Mouse (Mus musculus) stomach, embryonic 16.5 days (tissue): Measurements from ENCODE around the gene Cwh43. TPM values are rescaled to one million over a fixed set of nuclear protein-coding genes. Genes with fewer than 3 reads are reported as not detected.

Experiments
- ATAC-seq: fragments of 200-750 bp; cut with Nextera tagmentation; 2 replicates; pipeline ENCODE4 v1.8.0; 2017; ENCODE audit warnings: moderate number of reproducible peaks, moderate TSS enrichment; ENCODE audit not compliant: insufficient read depth, low FRiP score
- H3K27ac ChIP-seq: fragments of 300-500 bp; sonication (generic); 2 replicates; pipeline ENCODE4 v1.5.1; 2014; ENCODE audit warnings: low read length
- H3K27me3 ChIP-seq: fragments of 300-500 bp; sonication (generic); 2 replicates; pipeline ENCODE4 v1.6.1; 2014; ENCODE audit warnings: low read length, control low read depth, mixed read lengths; ENCODE audit not compliant: control insufficient read depth, insufficient read depth
- H3K36me3 ChIP-seq: fragments of 300-500 bp; sonication (generic); 2 replicates; pipeline ENCODE4 v1.6.1; 2014; ENCODE audit warnings: low read length; ENCODE audit not compliant: control insufficient read depth, insufficient read depth
- H3K4me1 ChIP-seq: fragments of 300-500 bp; sonication (generic); 2 replicates; pipeline ENCODE4 v1.6.1; 2014; ENCODE audit warnings: low read length, control low read depth, mixed read lengths; ENCODE audit not compliant: control insufficient read depth, insufficient read depth
- H3K4me2 ChIP-seq: fragments of 300-500 bp; sonication (generic); 2 replicates; pipeline ENCODE4 v1.6.1; 2014; ENCODE audit warnings: low read depth, low read length, mixed read lengths
- H3K4me3 ChIP-seq: fragments of 300-500 bp; sonication (generic); replicated peaks from 2 replicates; pipeline ENCODE4 v1.5.1; 2014; ENCODE audit warnings: mild to moderate bottlenecking, low read length
- H3K9ac ChIP-seq: fragments of 300-500 bp; sonication (generic); 2 replicates; pipeline ENCODE4 v1.6.1; 2014; ENCODE audit warnings: low read length
- H3K9me3 ChIP-seq: fragments of 300-500 bp; sonication (generic); replicated peaks from 2 replicates; pipeline ENCODE4 v1.6.1; 2016; ENCODE audit warnings: low read length, control low read depth; ENCODE audit not compliant: control insufficient read depth
- WGBS: fragments of 180-500 bp; shearing (Covaris S2); extraction: QIAGEN DNeasy Blood & Tissue Kit; methylation state at CpG from one replicate; pipeline ENCODE4 v1.1.7; 2014; 5-methylcytosine and 5-hydroxymethylcytosine counted together
- polyA plus RNA-seq: library from polyadenylated mRNA; unstranded; fragments of >200 nt; fragmentation: Nextera tagmentation; extraction: Ambion mirVana; gene quantifications from 2 replicates; pipeline ENCODE4 v1.2.1, GENCODE M21; 2015

The Cwh43 gene
- polyA plus RNA-seq: 5.4 and 5.6 TPM in 2 replicates

DNA sequence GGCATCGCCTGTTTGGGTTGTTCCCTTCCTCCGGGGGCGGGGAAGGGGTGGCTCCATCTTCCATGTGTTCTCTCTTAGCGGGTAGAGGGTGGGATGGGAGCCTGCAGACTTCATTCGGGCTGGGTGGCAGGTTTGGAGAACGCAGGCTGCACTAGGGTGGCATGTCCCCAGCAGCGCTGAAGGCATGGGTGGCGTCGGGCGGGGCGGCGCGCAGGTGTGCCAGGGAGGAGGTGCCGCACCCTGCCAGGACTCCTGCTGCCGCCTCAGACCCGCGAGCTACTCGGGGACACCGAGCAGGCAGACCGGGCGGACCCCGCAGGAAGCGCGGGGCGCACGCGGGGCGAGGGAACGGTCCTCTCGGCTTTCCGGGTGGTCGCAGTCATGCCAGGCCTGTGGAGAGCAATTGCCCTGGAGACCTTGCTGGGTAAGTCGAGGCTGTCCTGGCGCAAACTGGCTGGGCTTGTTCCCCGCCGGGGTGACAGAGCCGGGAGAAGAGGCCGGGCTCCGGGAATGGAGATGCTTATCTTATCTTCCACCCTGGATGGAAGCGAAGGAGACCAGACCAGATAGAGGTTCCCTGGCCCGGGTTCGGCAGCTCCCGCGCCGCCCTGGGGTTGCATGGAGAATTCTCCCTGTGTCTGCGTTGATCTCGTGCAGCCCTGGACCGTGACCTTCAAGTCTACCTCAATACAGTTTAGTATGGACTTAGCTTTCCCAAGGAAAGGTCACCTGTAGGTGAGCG, at the start of gene Cwh43:
Gene Cwh43 (plus strand): TSS at position 95 of the 742 bp plus-strand sequence.
- peak within 1 kb of the TSS; percentile 67 for H3K4me2 ChIP-seq
- peak within 1 kb of the TSS; percentile 36 for H3K4me3 ChIP-seq
- WGBS: 3% methylated on average over 47 of the region's 49 CpGs
- peaks cover 11% of the 10 kb centered on the region; the same call in 1 of the 2 replicates for H3K4me1 ChIP-seq
- H3K9ac ChIP-seq: peak within 1 kb of the TSS; percentile 60
- no peaks in the 10 kb centered on the region for H3K36me3 ChIP-seq
- peaks cover 27% of the 10 kb centered on the region for H3K27me3 ChIP-seq
- ATAC-seq: peak; percentile 73
- no peaks in the 10 kb centered on the region for H3K9me3 ChIP-seq
- H3K27ac ChIP-seq: no peak within 1 kb of the TSS

DNA sequence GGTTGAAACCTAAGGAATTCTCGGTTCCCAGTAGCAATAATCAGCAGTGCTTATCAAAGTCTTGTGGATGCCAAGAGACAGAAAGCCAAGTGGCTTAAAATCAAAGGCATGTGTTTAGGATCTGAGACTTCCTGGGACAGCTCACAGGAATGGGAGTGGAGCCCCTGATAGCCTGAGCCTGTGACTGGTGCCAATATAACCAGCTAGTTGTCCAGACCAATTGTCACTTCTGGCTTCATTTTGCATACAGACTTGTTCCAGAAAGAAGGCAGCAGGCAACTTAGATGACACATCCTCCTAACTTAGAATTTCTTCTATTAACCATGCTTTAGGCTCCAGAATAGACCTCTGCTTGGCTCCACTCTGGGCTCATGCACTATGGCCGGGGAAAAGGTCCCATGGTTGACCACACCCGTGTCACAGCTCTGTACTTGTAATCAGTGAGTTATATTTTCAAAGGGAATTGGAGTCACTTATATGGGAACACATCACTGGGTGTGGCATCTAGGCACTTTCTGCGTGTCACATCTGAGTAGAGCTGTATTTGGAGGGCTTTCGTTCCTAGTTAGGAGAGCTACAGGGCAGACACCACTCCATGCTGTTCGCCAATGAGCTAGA, 46.6 kb upstream of the Cwh43 start:
- H3K4me2 ChIP-seq: peak overlapping the region; percentile 45
- no peaks in the 10 kb centered on the region for H3K36me3 ChIP-seq
- H3K9ac ChIP-seq: no peak overlapping the region
- H3K9me3 ChIP-seq: no peaks in the 10 kb centered on the region
- 69% methylated on average over 6 of the region's 6 CpGs for whole genome bisulfite sequencing
- H3K4me1 ChIP-seq: peaks cover 9% of the 10 kb centered on the region; the same call in 1 of the 2 replicates
- H3K27me3 ChIP-seq: no peaks in the 10 kb centered on the region
- no peak overlapping the region for H3K4me3 ChIP-seq
- no peak overlapping the region; the same call in 1 of the 2 replicates for H3K27ac ChIP-seq
- ATAC-seq: no peak

DNA sequence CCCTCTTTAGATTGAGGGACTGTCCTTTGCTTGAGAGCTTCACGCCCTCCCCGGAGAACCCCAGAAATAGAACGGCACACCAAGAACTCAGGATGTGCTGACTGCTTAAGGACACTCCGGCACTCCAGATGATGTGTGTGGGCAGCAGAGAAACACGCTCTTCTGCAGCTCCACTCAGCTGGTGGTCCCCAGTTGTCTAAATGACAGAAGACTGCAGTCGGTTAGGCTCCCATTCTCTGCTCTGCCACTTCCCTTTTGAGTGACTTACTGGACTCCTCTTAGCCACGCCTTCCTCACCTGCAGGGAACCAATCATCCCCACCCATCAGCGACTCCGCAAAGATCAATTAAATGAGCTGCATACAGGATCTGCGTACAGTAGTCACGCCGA, 46.1 kb upstream of the Cwh43 start:
- H3K36me3 ChIP-seq: no peaks in the 10 kb centered on the region
- peaks cover 12% of the 10 kb centered on the region; the same call in 1 of the 2 replicates for H3K4me1 ChIP-seq
- no peak overlapping the region for H3K9ac ChIP-seq
- 0 out of 2 replicates have a peak overlapping the region, but pooled peaks have one; percentile 11 for H3K4me3 ChIP-seq
- no peaks in the 10 kb centered on the region for H3K9me3 ChIP-seq
- ATAC-seq: 0 out of 2 replicates have a peak, but pooled peaks have one; percentile 31
- no peak overlapping the region for H3K27ac ChIP-seq
- 30% methylated on average over 12 of the region's 12 CpGs for WGBS
- H3K27me3 ChIP-seq: no peaks in the 10 kb centered on the region
- H3K4me2 ChIP-seq: peak overlapping the region; percentile 45

DNA sequence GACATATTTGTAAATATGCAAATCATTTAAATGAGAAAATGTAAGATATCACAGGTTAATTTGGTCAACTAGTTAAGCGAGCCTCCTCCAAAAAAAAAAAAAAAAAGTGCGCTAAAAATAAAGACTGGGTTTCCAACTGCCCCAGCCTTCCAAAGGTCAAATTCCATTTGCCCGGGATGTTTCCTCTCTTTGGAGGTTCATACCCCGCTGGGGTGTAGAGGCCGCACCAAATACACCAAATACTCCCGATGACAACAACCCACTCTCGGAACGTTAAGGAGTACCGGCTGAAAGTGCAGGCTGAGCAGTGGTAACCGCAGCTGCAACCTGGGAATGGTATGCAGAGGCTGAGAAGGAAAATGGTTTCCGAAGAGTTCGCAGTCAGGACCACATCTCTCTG, 45.6 kb upstream of the Cwh43 start:
- H3K27ac ChIP-seq: no peak overlapping the region
- H3K9ac ChIP-seq: no peak overlapping the region
- H3K4me1 ChIP-seq: peaks cover 12% of the 10 kb centered on the region; the same call in 1 of the 2 replicates
- H3K9me3 ChIP-seq: no peaks in the 10 kb centered on the region
- no peaks in the 10 kb centered on the region for H3K27me3 ChIP-seq
- 29% methylated on average over 12 of the region's 12 CpGs for WGBS
- H3K4me3 ChIP-seq: 0 out of 2 replicates have a peak overlapping the region, but pooled peaks have one; percentile 11
- H3K4me2 ChIP-seq: peak overlapping the region; percentile 45
- no peaks in the 10 kb centered on the region for H3K36me3 ChIP-seq
- no peak for ATAC-seq

DNA sequence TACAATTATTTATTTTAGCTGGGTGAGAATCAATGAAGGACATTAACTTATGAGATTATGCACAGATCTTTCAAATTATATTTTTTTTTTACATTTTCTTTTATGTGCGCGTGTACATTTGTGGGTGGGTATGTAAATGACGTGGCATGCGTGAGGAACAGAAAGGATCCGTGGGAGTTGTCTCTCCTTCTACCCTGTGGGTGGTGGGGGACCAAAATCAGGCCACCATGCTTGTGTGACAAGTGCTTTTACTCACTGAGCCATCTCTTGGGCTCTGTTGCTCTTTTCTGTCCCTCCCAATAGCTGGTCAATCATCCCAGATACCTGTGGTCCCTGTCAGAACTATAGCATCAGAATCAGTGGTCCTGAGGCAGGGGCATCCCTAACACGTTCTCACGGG, 43.5 kb upstream of the Cwh43 start:
- no peak overlapping the region for H3K4me2 ChIP-seq

DNA sequence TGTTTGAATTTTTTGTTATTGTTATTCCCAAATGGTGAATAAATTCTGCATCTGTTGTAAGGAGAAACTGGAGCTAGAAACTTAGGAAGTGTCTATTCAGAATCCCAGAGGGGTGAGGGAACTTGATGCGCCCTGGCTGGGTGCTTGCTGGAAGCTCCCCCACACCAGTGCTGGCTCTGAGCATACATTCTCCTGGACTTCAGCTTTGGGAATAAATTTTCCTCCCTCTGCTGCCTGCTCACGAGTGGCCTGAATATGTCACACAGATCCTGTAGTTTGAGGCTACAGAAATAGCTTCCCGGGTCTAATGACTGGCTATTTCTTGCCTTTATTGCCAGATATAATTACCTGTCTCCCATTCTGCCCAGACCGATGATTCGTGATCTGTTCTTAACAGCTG, 43.1 kb upstream of the Cwh43 start:
- Histone ChIP-seq H3K27ac (no peak overlapping the region), H3K4me3 (no peak overlapping the region), H3K27me3 (no peaks in the 10 kb centered on the region), H3K9me3 (no peaks in the 10 kb centered on the region), H3K4me1 (peaks cover 12% of the 10 kb centered on the region; the same call in 1 of the 2 replicates), H3K4me2 (no peak overlapping the region), H3K36me3 (no peaks in the 10 kb centered on the region), H3K9ac (no peak overlapping the region)
- no peak for ATAC-seq
- 79% methylated on average over 5 of the region's 5 CpGs for WGBS

More for the DNA sequence above, 43.5 kb upstream of the Cwh43 start:
- no peak overlapping the region for H3K27ac ChIP-seq
- H3K9me3 ChIP-seq: no peaks in the 10 kb centered on the region
- no peak overlapping the region for H3K4me3 ChIP-seq
- ATAC-seq: no peak
- H3K9ac ChIP-seq: no peak overlapping the region
- H3K36me3 ChIP-seq: no peaks in the 10 kb centered on the region
- no peaks in the 10 kb centered on the region for H3K27me3 ChIP-seq
- WGBS: 77% methylated on average over 7 of the region's 7 CpGs
- H3K4me1 ChIP-seq: peaks cover 12% of the 10 kb centered on the region; the same call in 1 of the 2 replicates

DNA sequence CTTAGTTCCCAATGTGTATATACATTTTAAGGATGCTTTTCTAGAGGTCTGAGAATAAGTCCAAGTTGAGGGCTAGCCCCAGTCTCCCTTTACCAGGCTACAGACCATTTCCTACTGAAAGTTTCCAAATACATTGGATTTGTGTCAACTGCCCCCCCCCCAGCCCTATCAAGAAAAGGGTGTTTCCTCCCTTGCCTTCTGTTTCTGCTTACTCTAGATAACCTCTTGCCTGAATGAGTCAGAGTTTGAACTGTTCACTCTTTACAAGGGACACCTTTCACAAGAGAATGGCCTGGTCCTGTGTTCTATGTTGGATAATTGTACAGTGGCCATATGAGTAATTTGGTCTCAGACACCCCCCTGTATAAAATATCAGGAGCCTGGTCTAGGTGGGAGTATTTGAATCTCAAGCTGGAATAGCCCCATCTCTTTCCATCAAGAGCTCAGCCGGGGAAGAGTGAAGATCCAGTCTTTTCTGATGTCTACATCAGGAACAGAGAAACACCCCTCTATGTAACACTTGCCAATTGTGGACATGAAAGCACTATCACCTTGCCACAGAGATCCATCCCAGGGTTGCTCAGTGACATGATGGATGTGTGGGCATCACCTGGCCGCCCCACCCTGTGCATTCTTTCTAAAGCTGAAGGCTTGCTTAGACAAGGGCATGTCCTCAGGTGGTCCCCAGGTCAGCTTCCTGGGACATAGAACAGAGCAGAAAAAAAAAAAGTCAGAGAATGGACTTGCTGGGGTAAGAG, 41.6 kb upstream of the Cwh43 start:
- H3K4me1 ChIP-seq: peaks cover 11% of the 10 kb centered on the region; the same call in 1 of the 2 replicates
- no peak overlapping the region for H3K9ac ChIP-seq
- H3K27me3 ChIP-seq: no peaks in the 10 kb centered on the region
- H3K9me3 ChIP-seq: no peaks in the 10 kb centered on the region
- WGBS: 76% methylated on average over 2 of the region's 2 CpGs
- H3K4me3 ChIP-seq: no peak overlapping the region
- H3K27ac ChIP-seq: peak overlapping the region; percentile 32; the same call in 1 of the 2 replicates
- peak; percentile 80 for ATAC-seq
- no peaks in the 10 kb centered on the region for H3K36me3 ChIP-seq
- no peak overlapping the region for H3K4me2 ChIP-seq

DNA sequence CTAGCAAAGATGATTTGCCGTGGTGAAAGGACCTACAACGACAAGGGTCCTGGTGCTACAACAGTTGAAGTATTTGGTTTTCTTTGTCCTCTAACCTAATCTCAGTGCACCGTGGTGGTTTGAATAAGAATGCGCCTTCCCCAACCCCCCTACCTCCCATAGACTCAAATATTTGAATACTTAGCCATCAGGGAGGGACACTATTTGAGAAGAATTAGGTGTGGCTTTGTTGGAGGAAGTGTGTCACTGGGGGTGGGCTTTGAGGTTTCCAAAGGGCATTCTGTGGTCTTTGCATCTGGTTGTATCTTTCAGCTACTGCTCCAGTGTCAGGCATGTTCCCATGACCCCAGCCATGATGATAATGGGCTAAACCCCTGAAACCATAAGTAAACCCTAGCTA, 38.0 kb upstream of the Cwh43 start:
- peak overlapping the region; percentile 72 for H3K27ac ChIP-seq
- H3K27me3 ChIP-seq: no peaks in the 10 kb centered on the region
- H3K4me1 ChIP-seq: 0 out of 2 replicates have a peak, but pooled peaks cover 3% of the 10 kb centered on the region
- H3K9ac ChIP-seq: no peak overlapping the region
- H3K36me3 ChIP-seq: no peaks in the 10 kb centered on the region
- no peak overlapping the region for H3K4me3 ChIP-seq
- no peak overlapping the region for H3K4me2 ChIP-seq
- ATAC-seq: no peak
- WGBS: 55% methylated on average over 4 of the region's 4 CpGs
- no peaks in the 10 kb centered on the region for H3K9me3 ChIP-seq
